Mouse (Mus musculus): ENCODE measurements at regions not wholly inside any gene's neighbourhood (a gene's known extent, or its start where the extent isn't known, plus 50 kb on each side); places are given as distances from the start of the nearest gene placed in this dataset.

DNA sequence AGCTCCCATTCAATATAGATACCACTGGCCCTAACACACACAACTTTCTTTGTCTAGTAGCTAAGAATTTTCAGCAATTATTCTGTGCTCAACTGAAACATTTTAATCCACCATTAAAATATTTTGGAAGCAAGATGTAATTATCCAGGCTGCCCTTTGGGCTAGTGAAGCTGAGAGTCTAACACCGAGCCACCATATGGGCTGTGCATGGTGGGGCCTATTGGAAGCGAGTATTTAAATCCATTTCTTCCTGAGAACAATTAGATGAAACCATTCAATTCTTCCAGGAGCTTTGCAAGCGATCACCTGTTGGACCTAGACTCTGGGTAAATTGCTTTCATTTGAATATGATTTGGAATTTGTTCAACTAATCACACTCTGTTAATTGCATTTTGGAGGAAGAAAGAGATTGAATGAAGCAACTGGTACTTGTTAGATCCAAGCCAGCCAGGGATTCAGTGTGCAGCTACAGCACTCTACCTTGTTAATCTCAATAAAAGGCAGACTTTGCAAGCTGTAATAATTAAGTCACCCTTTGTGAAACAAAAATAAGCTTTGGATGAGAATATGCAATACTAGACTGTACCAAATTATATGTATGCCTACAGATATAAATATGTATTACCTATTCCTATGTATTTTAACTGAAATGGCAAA lies 1533.6 kb upstream of the Tenm4 start:
- H3K4me3 ChIP-seq (ENCODE audit: low read depth, low read length), result no peak overlapping the region
- no peak for ATAC-seq
- no peaks in the 10 kb centered on the region for H3K9me3 ChIP-seq (replicated peaks; ENCODE audit: control insufficient read depth, low read length, poor library complexity, severe bottlenecking)
- no peaks in the 10 kb centered on the region for H3K36me3 ChIP-seq (ENCODE audit: control insufficient read depth, insufficient read depth, low read length)
- H3K4me2 ChIP-seq (ENCODE audit: low read length), result no peak overlapping the region
- H3K27me3 ChIP-seq (ENCODE audit: control insufficient read depth, insufficient read depth, low read depth, low read length), result no peaks in the 10 kb centered on the region
- H3K27ac ChIP-seq (ENCODE audit: low read length), result no peak overlapping the region
- 65% methylated on average over 3 of the region's 3 CpGs for WGBS
- H3K4me1 ChIP-seq (ENCODE audit: control insufficient read depth, insufficient read depth, low read length), result no peaks in the 10 kb centered on the region
- no peak overlapping the region for H3K9ac ChIP-seq (ENCODE audit: low read depth, low read length)

DNA sequence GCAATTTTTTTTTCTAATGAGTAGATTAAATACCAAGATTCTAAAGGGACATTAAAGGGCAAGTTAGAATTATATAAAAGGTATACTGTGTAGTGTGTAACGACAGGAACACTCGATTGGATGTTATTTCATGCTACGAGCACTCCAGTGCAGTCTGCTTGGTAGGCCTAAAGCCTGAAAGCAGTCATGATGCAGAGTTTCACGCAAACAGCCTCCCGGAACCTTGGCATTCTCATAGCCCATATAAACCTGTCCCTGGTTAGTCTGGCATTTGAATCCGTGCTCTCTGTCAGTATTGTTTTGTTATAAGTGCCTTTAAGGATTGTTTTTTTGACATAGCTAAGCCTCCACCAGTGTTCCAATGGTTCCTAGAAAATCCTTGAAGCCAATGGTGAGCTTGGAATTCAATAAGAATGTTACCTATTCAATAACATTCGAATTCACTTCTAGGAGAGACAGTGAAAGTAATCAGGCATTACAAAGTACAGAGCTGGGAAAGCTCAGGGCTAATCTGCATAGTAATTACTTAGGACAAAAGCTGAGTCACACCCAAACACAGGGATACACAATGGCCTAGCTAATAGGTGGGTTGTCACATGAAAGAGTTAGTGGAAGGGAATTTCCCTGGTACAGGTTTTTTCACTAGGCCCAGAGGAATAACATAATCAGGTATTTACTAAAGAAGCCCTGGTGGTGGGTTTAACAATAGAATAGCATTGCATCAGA lies 1526.3 kb upstream of the Tenm4 start:
- ATAC-seq, result no peak
- no peak overlapping the region for H3K27ac ChIP-seq (ENCODE audit: low read length)
- H3K9ac ChIP-seq (ENCODE audit: low read depth, low read length), result no peak overlapping the region
- no peaks in the 10 kb centered on the region for H3K4me1 ChIP-seq (ENCODE audit: control insufficient read depth, insufficient read depth, low read length)
- H3K9me3 ChIP-seq (replicated peaks; ENCODE audit: control insufficient read depth, low read length, poor library complexity, severe bottlenecking), result no peaks in the 10 kb centered on the region
- H3K36me3 ChIP-seq (ENCODE audit: control insufficient read depth, insufficient read depth, low read length), result no peaks in the 10 kb centered on the region
- 52% methylated on average over 7 of the region's 7 CpGs for WGBS
- H3K4me3 ChIP-seq (ENCODE audit: low read depth, low read length), result no peak overlapping the region
- H3K4me2 ChIP-seq (ENCODE audit: low read length), result no peak overlapping the region
- H3K27me3 ChIP-seq (ENCODE audit: control insufficient read depth, insufficient read depth, low read depth, low read length), result no peaks in the 10 kb centered on the region

DNA sequence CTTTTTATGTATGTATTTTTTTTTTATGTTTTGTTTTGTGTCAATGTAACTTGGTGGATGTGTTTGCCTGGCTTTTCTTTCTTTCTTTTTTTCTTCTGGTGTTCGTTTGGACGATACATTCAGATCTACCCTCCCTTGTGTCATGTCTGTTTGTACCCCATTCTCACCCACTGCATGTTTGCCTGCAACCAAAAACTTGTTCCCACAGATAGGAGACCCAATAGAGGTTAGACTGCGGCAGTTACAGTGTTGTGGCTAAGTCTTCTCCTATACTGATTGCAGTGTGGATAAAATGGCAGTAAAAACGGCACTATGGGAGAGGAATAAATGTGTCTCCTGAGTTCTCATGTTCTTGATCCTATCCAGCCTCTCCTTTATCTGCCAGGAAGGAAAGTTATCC lies 1525.7 kb upstream of the Tenm4 start:
- Histone ChIP-seq H3K36me3 (ENCODE audit: control insufficient read depth, insufficient read depth, low read length) (no peaks in the 10 kb centered on the region), H3K9ac (ENCODE audit: low read depth, low read length) (no peak overlapping the region), H3K27me3 (ENCODE audit: control insufficient read depth, insufficient read depth, low read depth, low read length) (no peaks in the 10 kb centered on the region), H3K4me1 (ENCODE audit: control insufficient read depth, insufficient read depth, low read length) (no peaks in the 10 kb centered on the region), H3K27ac (ENCODE audit: low read length) (no peak overlapping the region), H3K4me2 (ENCODE audit: low read length) (no peak overlapping the region), H3K9me3 (replicated peaks; ENCODE audit: control insufficient read depth, low read length, poor library complexity, severe bottlenecking) (no peaks in the 10 kb centered on the region), H3K4me3 (ENCODE audit: low read depth, low read length) (no peak overlapping the region)
- no peak for ATAC-seq
- WGBS, result 59% methylated on average over 4 of the region's 4 CpGs

DNA sequence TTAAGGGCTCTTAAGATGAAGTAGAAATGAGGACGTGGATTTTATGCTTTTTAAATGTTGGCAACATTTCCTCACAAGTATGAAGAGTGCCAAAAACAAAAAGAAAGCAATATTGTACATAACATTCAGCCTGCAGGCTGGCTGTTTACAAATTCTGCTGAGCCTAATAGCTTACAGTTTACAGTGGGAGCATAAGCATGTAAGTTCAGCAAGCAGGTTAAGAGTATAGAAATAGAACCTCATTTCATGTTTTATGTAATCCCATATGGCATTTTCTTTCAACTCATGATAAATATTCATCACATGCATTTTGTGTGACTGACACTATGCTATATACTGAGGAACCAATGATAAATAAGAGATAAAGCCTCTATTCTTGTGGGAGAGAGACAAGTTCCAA lies 1520.6 kb upstream of the Tenm4 start:
- Histone ChIP-seq H3K4me1 (ENCODE audit: control insufficient read depth, insufficient read depth, low read length) (no peaks in the 10 kb centered on the region), H3K9me3 (replicated peaks; ENCODE audit: control insufficient read depth, low read length, poor library complexity, severe bottlenecking) (no peaks in the 10 kb centered on the region), H3K27ac (ENCODE audit: low read length) (no peak overlapping the region), H3K4me3 (ENCODE audit: low read depth, low read length) (no peak overlapping the region), H3K9ac (ENCODE audit: low read depth, low read length) (no peak overlapping the region), H3K27me3 (ENCODE audit: control insufficient read depth, insufficient read depth, low read depth, low read length) (no peaks in the 10 kb centered on the region), H3K4me2 (ENCODE audit: low read length) (no peak overlapping the region), H3K36me3 (ENCODE audit: control insufficient read depth, insufficient read depth, low read length) (no peaks in the 10 kb centered on the region)
- no peak for ATAC-seq
- 52% methylated on average over 1 of the region's 1 CpGs for WGBS

DNA sequence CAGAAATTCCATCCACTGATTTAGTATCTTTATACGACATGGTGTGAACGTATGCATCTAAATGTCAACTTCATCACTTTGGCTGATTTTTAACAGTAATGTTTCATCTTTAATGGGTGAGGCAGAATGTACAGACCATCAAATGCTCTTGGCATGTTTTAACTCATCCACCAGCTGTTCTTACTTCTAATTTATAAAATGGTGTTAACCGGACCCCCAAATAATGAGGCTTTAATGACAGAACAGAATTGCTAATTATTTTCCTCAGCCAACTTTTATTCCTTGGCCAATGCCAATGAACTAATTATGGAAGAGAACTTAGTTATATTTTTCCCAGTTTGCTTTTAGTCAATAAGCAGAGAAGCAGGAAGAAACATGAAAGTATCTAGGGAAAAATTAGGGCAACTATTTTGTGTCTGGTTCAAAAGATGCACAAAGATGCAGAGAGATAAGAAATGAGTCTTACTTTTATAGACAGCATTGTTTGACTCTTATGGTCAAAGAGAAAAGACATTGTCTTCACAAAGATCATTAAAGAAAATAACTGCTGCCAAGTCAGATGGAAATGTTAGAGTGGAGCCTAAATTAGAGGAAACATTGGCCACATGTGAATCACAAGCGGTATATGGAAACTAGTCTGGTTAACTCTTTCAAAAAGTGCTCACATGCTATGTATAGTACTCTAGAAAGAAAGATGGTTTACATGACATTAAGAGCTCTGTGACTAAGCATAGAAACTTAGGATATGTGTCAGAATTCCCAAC lies 1504.5 kb upstream of the Tenm4 start:
- Histone ChIP-seq H3K9me3 (replicated peaks; ENCODE audit: control insufficient read depth, low read length, poor library complexity, severe bottlenecking) (no peaks in the 10 kb centered on the region), H3K27ac (ENCODE audit: low read length) (no peak overlapping the region), H3K36me3 (ENCODE audit: control insufficient read depth, insufficient read depth, low read length) (no peaks in the 10 kb centered on the region), H3K4me1 (ENCODE audit: control insufficient read depth, insufficient read depth, low read length) (no peaks in the 10 kb centered on the region), H3K4me3 (ENCODE audit: low read depth, low read length) (no peak overlapping the region), H3K27me3 (ENCODE audit: control insufficient read depth, insufficient read depth, low read depth, low read length) (no peaks in the 10 kb centered on the region), H3K4me2 (ENCODE audit: low read length) (no peak overlapping the region), H3K9ac (ENCODE audit: low read depth, low read length) (no peak overlapping the region)
- WGBS, result 92% methylated on average over 4 of the region's 4 CpGs
- ATAC-seq, result no peak

DNA sequence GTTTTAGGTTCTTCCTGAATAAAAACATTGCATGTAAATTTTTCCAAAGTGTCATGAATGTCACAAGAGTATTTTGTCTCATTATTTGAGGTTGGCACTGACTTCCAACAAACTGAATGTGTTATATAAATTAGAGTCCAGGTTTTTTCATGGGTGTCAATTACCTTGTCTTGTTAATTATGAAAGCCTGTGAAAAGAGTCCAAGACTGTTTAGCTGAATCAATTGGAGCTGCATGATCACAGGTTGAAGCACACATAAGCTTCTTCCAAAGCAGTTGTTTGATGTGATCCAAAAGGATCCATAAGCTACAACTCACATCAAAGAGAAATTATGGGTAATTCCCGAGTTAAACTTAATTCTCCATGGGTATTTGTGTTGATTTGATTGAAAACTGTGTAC lies 1502.8 kb upstream of the Tenm4 start:
- WGBS, result 26% methylated on average over 1 of the region's 1 CpGs
- H3K4me1 ChIP-seq (ENCODE audit: control insufficient read depth, insufficient read depth, low read length), result no peaks in the 10 kb centered on the region
- no peak for ATAC-seq
- no peaks in the 10 kb centered on the region for H3K9me3 ChIP-seq (replicated peaks; ENCODE audit: control insufficient read depth, low read length, poor library complexity, severe bottlenecking)
- no peaks in the 10 kb centered on the region for H3K36me3 ChIP-seq (ENCODE audit: control insufficient read depth, insufficient read depth, low read length)
- H3K27ac ChIP-seq (ENCODE audit: low read length), result no peak overlapping the region
- no peaks in the 10 kb centered on the region for H3K27me3 ChIP-seq (ENCODE audit: control insufficient read depth, insufficient read depth, low read depth, low read length)
- no peak overlapping the region for H3K9ac ChIP-seq (ENCODE audit: low read depth, low read length)
- H3K4me2 ChIP-seq (ENCODE audit: low read length), result no peak overlapping the region
- H3K4me3 ChIP-seq (ENCODE audit: low read depth, low read length), result no peak overlapping the region

DNA sequence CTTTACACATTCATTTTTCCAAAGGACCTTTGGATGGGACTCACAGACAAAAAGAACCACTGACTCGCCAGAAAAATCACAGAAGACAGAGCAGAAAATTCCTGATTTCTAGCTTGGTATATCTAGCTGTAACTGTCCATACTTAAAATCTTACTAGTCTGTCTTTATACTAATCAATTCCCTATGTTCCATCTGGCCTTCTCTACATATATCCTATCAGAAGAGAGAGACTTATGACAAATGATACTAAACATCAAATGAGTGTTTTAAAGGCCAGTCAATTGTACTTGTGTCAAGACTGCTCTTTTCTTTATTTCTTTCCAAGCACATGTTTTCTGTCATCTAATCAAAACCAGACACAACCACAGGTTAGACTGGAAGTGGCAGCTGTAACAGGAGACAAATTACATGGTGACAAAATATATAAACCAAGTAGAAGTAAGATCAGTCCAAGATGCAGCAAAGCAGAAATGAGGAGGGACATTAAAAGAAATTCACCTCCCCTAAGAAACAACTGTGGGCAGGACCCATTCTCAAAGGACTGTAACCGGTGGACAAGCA lies 1502.1 kb upstream of the Tenm4 start:
- H3K27ac ChIP-seq (ENCODE audit: low read length), result no peak overlapping the region
- no peak overlapping the region for H3K4me3 ChIP-seq (ENCODE audit: low read depth, low read length)
- H3K36me3 ChIP-seq (ENCODE audit: control insufficient read depth, insufficient read depth, low read length), result no peaks in the 10 kb centered on the region
- H3K27me3 ChIP-seq (ENCODE audit: control insufficient read depth, insufficient read depth, low read depth, low read length), result no peaks in the 10 kb centered on the region
- no peak for ATAC-seq
- no peak overlapping the region for H3K9ac ChIP-seq (ENCODE audit: low read depth, low read length)
- no peaks in the 10 kb centered on the region for H3K9me3 ChIP-seq (replicated peaks; ENCODE audit: control insufficient read depth, low read length, poor library complexity, severe bottlenecking)
- H3K4me1 ChIP-seq (ENCODE audit: control insufficient read depth, insufficient read depth, low read length), result no peaks in the 10 kb centered on the region
- WGBS, result 46% methylated on average over 2 of the region's 2 CpGs
- no peak overlapping the region for H3K4me2 ChIP-seq (ENCODE audit: low read length)

DNA sequence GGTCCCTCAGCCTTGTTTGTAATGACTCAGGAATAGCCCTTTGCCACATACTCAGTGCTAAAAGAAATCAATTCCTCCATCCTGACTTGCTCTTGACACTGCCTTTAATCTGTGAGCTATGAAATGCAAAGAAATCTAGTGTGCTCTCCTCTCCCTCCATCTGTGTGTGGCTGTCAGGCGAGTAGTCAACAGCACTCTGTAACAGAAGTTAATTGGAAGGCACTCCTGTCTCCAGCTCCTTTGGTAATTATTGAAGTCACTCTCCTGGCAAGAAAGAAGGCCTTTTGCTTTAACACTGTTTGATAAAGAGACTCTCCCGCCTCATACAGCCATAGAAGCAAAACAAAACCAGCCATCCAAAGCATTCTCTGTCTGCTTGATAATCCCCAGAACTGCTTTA lies 1483.2 kb upstream of the Tenm4 start:
- ATAC-seq, result peak; percentile 58; the same call in 1 of the 2 replicates
- no peaks in the 10 kb centered on the region for H3K36me3 ChIP-seq (ENCODE audit: control insufficient read depth, insufficient read depth, low read length)
- H3K9me3 ChIP-seq (replicated peaks; ENCODE audit: control insufficient read depth, low read length, poor library complexity, severe bottlenecking), result no peaks in the 10 kb centered on the region
- 13% methylated on average over 2 of the region's 2 CpGs for WGBS
- H3K9ac ChIP-seq (ENCODE audit: low read depth, low read length), result no peak overlapping the region
- H3K4me2 ChIP-seq (ENCODE audit: low read length), result no peak overlapping the region
- no peaks in the 10 kb centered on the region for H3K27me3 ChIP-seq (ENCODE audit: control insufficient read depth, insufficient read depth, low read depth, low read length)
- 0 out of 2 replicates have a peak overlapping the region, but pooled peaks have one; percentile 32 for H3K27ac ChIP-seq (ENCODE audit: low read length)
- no peaks in the 10 kb centered on the region for H3K4me1 ChIP-seq (ENCODE audit: control insufficient read depth, insufficient read depth, low read length)
- no peak overlapping the region for H3K4me3 ChIP-seq (ENCODE audit: low read depth, low read length)

DNA sequence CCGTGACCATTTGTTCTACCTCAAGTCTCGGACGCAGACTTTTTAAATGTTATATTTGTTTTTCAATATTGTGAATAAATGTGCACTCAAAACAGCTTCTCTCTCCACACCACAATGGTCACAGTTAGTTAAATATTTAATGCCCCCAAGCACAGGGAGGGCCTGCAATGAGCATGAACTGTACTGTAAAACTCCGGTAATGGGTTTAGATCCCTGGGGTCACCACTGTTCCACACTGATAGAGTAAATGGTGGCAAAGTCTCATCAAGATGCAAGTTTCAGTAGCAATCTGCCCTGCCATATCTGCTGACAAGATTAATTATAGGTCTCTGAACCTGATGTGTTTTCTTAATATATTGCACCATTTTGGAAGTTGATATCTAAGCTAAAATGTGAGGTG lies 1473.8 kb upstream of the Tenm4 start:
- H3K4me2 ChIP-seq (ENCODE audit: low read length), result no peak overlapping the region
- H3K4me1 ChIP-seq (ENCODE audit: control insufficient read depth, insufficient read depth, low read length), result no peaks in the 10 kb centered on the region
- H3K36me3 ChIP-seq (ENCODE audit: control insufficient read depth, insufficient read depth, low read length), result no peaks in the 10 kb centered on the region
- no peak for ATAC-seq
- no peaks in the 10 kb centered on the region for H3K27me3 ChIP-seq (ENCODE audit: control insufficient read depth, insufficient read depth, low read depth, low read length)
- H3K9ac ChIP-seq (ENCODE audit: low read depth, low read length), result no peak overlapping the region
- 75% methylated on average over 4 of the region's 4 CpGs for WGBS
- no peak overlapping the region for H3K4me3 ChIP-seq (ENCODE audit: low read depth, low read length)
- H3K27ac ChIP-seq (ENCODE audit: low read length), result no peak overlapping the region
- no peaks in the 10 kb centered on the region for H3K9me3 ChIP-seq (replicated peaks; ENCODE audit: control insufficient read depth, low read length, poor library complexity, severe bottlenecking)

Measured in midbrain, embryonic 16.5 days (tissue).